Mouse (Mus musculus): Measurements from ENCODE around the gene Zkscan5.
"Not testable (repeated sequence)": the region's sequence is repeated elsewhere in the genome, so short reads cannot be mapped to it uniquely, and the experiment has no call there.

- TF ChIP-seq CTCF (IDR thresholded peaks at IDR 0.05; ENCODE audit: extremely low read depth, insufficient read depth, insufficient read length, insufficient replicate concordance); POLR2A (IDR thresholded peaks at IDR 0.05; ENCODE audit: low read depth, low read length): not testable (repeated sequence)
These were observed 4.0 kb downstream of the Zkscan5 start for GRCm38 (mm10) chr5:145208391-145208790.

All from spleen, adult 2 months (tissue).